Mouse (Mus musculus): Measurements from ENCODE around the gene Lrrn4. TPM values are rescaled to one million over a fixed set of nuclear protein-coding genes. Genes with fewer than 3 reads are reported as not detected.

Gene Lrrn4
- total and polyA plus RNA-seq, 3 experiments, result not detected

GRCm38 (mm10) chr2:132906763-132907162, 26.1 kb upstream of the Lrrn4 start:
- DNase-seq (ENCODE audit: extremely low read depth), result peak; percentile 62
- 0 out of 2 replicates have a peak overlapping the region, but pooled peaks have one; percentile 18 for H3K4me2 ChIP-seq (ENCODE audit: insufficient read depth, low read depth, poor library complexity, severe bottlenecking)
- peaks cover 13% of the 10 kb centered on the region for H3K27me3 ChIP-seq (replicated peaks)
- no peak overlapping the region for H3K9ac ChIP-seq (ENCODE audit: insufficient read depth, low read depth)
- no peak overlapping the region for H3K4me3 ChIP-seq (replicated peaks in 1 of 3; ENCODE audit: low read depth in 2 of 3, low read length in 2 of 3, poor library complexity in 1 of 3)
- H3K9me3 ChIP-seq (replicated peaks; ENCODE audit: low read length), result no peaks in the 10 kb centered on the region
- dilution Hi-C loops (cut with MboI; ENCODE audit: extremely low pct_ligation_motif_present, extremely low pct_unique_long_range_greater_than_20kb, low sequenced_read_pairs) (no loop called here), in situ Hi-C loops (cut with MboI; ENCODE audit: low pct_ligation_motif_present, low pct_unique_long_range_greater_than_20kb, low sequenced_read_pairs) (loop anchor here (25.0 kb wide), 1 partner anchor 594 kb away; no protein-coding TSS in a partner anchor)
- no peaks in the 10 kb centered on the region for H3K79me2 ChIP-seq (replicated peaks; ENCODE audit: control insufficient read depth, extremely low read depth, insufficient read depth, poor library complexity, severe bottlenecking)
- TF ChIP-seq RAD21 (IDR thresholded peaks at IDR 0.05; ENCODE audit: low read depth, low read length) (peak; percentile 77), USF2 (conservative IDR thresholded peaks at IDR 0.05; ENCODE audit: low read depth, low read length) (no peak), ZKSCAN1 (IDR thresholded peaks at IDR 0.05; ENCODE audit: borderline replicate concordance, low read depth, low read length) (no peak), CTCF (conservative IDR thresholded peaks at IDR 0.05 in 1 of 2, IDR thresholded peaks at IDR 0.05 in 1 of 2; ENCODE audit: low read depth in 2 of 2, low read length in 2 of 2) (peak; percentile 56 to 78), BHLHE40 (IDR thresholded peaks at IDR 0.05; ENCODE audit: low read depth, low read length) (peak; percentile 18; the same call in 1 of the 2 replicates), NELFE (IDR thresholded peaks at IDR 0.05; ENCODE audit: low read depth, low read length) (peak; percentile 35; the same call in 1 of the 2 replicates), MYC (IDR thresholded peaks at IDR 0.05; ENCODE audit: low read depth, low read length) (peak; percentile 60; the same call in 1 of the 2 replicates), POLR2AphosphoS2 (IDR thresholded peaks at IDR 0.05; ENCODE audit: low read depth, low read length) (no peak), JUN (IDR thresholded peaks at IDR 0.05; ENCODE audit: insufficient read depth, low read depth, low read length) (no peak), ZMIZ1 (IDR thresholded peaks at IDR 0.05; ENCODE audit: low read depth, low read length) (no peak), MEF2A (IDR thresholded peaks at IDR 0.05; ENCODE audit: borderline replicate concordance, low read depth, low read length) (0 out of 2 replicates have a peak, but pooled peaks have one; percentile 29), NRF1 (IDR thresholded peaks at IDR 0.05; ENCODE audit: low read depth, low read length) (no peak), MAZ (IDR thresholded peaks at IDR 0.05; ENCODE audit: low read depth, low read length) (no peak), GABPA (IDR thresholded peaks at IDR 0.05; ENCODE audit: insufficient replicate concordance, low read depth, low read length) (no peak), HCFC1 (IDR thresholded peaks at IDR 0.05; ENCODE audit: low read depth, low read length) (no peak), ZNF384 (IDR thresholded peaks at IDR 0.05; ENCODE audit: low read depth, low read length) (0 out of 2 replicates have a peak, but pooled peaks have one; percentile 19), KAT2A (IDR thresholded peaks at IDR 0.05; ENCODE audit: insufficient replicate concordance, low read length) (no peak), EP300 (IDR thresholded peaks at IDR 0.05; ENCODE audit: low read length) (peak; percentile 22; the same call in 1 of the 2 replicates), ETS1 (conservative IDR thresholded peaks at IDR 0.05; ENCODE audit: low read depth, low read length) (no peak), ZC3H11A (IDR thresholded peaks at IDR 0.05; ENCODE audit: low read depth, low read length) (no peak), E2F4 (IDR thresholded peaks at IDR 0.05; ENCODE audit: insufficient replicate concordance, low read depth, low read length) (no peak), SIN3A (IDR thresholded peaks at IDR 0.05; ENCODE audit: low read length) (peak; percentile 52), TBP (conservative IDR thresholded peaks at IDR 0.05; ENCODE audit: low read depth, low read length) (no peak), USF1 (IDR thresholded peaks at IDR 0.05; ENCODE audit: low read depth, low read length) (no peak), ELF1 (IDR thresholded peaks at IDR 0.05; ENCODE audit: low read depth, low read length) (no peak), TCF12 (IDR thresholded peaks at IDR 0.05; ENCODE audit: low read depth, low read length) (no peak), IRF4 (IDR thresholded peaks at IDR 0.05; ENCODE audit: low read depth, low read length) (peak; percentile 95), MAFK (IDR thresholded peaks at IDR 0.05; ENCODE audit: insufficient replicate concordance, low read length) (no peak), MAX (IDR thresholded peaks at IDR 0.05; ENCODE audit: low read length) (0 out of 2 replicates have a peak, but pooled peaks have one; percentile 32), SMC3 (IDR thresholded peaks at IDR 0.05; ENCODE audit: low read depth, low read length) (peak; percentile 63), PAX5 (IDR thresholded peaks at IDR 0.05; ENCODE audit: low read length) (no peak)
- H3K4me1 ChIP-seq (ENCODE audit: control insufficient read depth in 1 of 2, insufficient read depth in 2 of 2), result peaks cover 0 to 11% of the 10 kb centered on the region in 2 experiments; a peak in 2 of 4 replicates
- H3K27ac ChIP-seq (ENCODE audit: insufficient read depth, low read depth), result no peak overlapping the region
- H3K36me3 ChIP-seq (replicated peaks in 1 of 2; ENCODE audit: control insufficient read depth in 1 of 2, insufficient read depth in 1 of 2, low read length in 1 of 2), result no peaks in the 10 kb centered on the region

Data from CH12.LX (cell line).